Mouse (Mus musculus): ENCODE results near the gene Nlgn2. TPM values are rescaled to one million over a fixed set of nuclear protein-coding genes. Genes with fewer than 3 reads are reported as not detected.

Gene Nlgn2
- polyA plus RNA-seq, 1 experiment from 2014 or later = 2.7 TPM

DNA sequence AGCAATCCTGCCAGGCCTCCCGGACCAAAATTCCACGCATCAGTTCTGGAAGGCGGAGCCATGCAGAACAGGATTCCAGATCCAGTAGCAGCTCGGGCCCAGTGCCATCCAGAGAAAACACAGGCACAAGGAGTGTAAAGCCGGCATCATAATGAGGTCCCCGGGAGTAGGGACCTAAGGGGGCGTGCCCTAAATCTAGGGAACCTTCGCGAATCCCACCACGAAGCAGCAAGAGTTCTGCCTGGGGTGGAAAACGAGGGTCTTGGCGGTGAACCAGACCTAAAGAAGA lies 33.0 kb downstream of the Nlgn2 start:
- H3K9me3 ChIP-seq (ENCODE audit: control insufficient read depth, low read length) = no peaks in the 10 kb centered on the region
- H3K27ac ChIP-seq (replicated peaks) = peak overlapping the region; percentile 78

DNA sequence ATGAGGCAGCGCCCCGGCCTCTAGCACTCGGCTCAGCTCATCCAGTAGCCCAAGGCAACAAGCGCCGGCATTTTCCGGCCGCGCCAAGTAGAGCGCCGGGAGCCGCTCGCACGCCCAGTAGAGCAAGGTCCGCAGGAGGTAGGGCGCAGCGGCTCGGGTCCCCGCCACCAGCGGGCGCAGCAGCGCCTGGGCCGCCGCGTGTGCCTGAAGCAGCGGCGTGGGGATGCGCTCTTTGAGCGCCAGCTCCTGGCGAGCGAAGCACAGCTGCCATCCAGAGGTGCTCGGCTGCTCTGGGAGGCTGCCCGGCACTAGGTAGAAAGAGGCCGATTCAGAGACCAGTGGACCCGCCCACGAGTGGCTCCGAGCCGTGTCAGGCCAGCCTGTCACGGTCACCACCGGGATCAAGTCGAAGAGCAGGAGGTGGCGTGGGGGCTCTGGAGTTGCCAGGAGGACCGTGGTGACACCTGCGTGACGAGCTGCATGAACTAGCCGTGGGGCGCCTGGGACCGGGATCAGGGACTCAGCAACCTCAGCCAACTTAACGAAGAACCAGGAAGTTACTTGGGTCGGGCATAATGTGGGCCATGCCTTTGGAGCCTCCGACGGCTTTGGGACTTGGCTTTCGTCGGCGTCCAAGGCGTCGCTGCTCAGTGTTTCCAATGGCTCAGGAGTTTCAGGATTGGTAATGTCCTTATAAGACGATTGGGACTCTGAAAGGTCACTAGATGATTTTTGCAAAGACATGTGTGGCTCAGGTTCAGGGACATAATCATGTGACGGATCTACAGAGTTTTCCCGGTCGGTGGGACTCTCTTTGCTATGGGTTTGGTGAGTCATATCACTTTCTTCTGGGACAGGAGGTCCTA lies 33.6 kb downstream of the Nlgn2 start:
- Histone ChIP-seq H3K4me2 (replicated peaks; ENCODE audit: low read depth) (peak overlapping the region; percentile 73), H3K36me3 (ENCODE audit: control insufficient read depth, insufficient read depth, low read length) (no peaks in the 10 kb centered on the region), H3K27ac (replicated peaks) (peak overlapping the region; percentile 78), H3K27me3 (ENCODE audit: control insufficient read depth, insufficient read depth, low read length) (no peaks in the 10 kb centered on the region), H3K4me1 (replicated peaks; ENCODE audit: control insufficient read depth, insufficient read depth) (peaks cover 4% of the 10 kb centered on the region), H3K9me3 (ENCODE audit: control insufficient read depth, low read length) (no peaks in the 10 kb centered on the region), H3K4me3 (ENCODE audit: low read depth, low read length) (peak overlapping the region; percentile 55), H3K9ac (ENCODE audit: low read length) (peak overlapping the region; percentile 67)
- TF ChIP-seq CTCF (IDR thresholded peaks at IDR 0.05; ENCODE audit: low read depth) (peak; percentile 83), EP300 (optimal IDR thresholded peaks at IDR 0.05) (no peak)
- WGBS = 1% methylated on average over 60 of the region's 60 CpGs
- peak; percentile 74 for ATAC-seq (ENCODE audit: low FRiP score, low TSS enrichment)
- peak; percentile 86 for DNase-seq (ENCODE audit: low spot score)

More for the DNA sequence above, 33.0 kb downstream of the Nlgn2 start:
- Histone ChIP-seq H3K9ac (ENCODE audit: low read length) (peak overlapping the region; percentile 67), H3K36me3 (ENCODE audit: control insufficient read depth, insufficient read depth, low read length) (no peaks in the 10 kb centered on the region), H3K4me3 (ENCODE audit: low read depth, low read length) (peak overlapping the region; percentile 55), H3K27me3 (ENCODE audit: control insufficient read depth, insufficient read depth, low read length) (no peaks in the 10 kb centered on the region), H3K4me2 (replicated peaks; ENCODE audit: low read depth) (peak overlapping the region; percentile 73), H3K4me1 (replicated peaks; ENCODE audit: control insufficient read depth, insufficient read depth) (peaks cover 4% of the 10 kb centered on the region)
- WGBS = 10% methylated on average over 12 of the region's 12 CpGs
- DNase-seq (ENCODE audit: low spot score) (peak; percentile 59), ATAC-seq (ENCODE audit: low FRiP score, low TSS enrichment) (no peak)
- no peak for TF ChIP-seq CTCF (IDR thresholded peaks at IDR 0.05; ENCODE audit: low read depth)
- TF ChIP-seq EP300 (optimal IDR thresholded peaks at IDR 0.05) = no peak

- peak overlapping the region; percentile 67 for H3K9ac ChIP-seq (ENCODE audit: low read length)
- H3K4me2 ChIP-seq (replicated peaks; ENCODE audit: low read depth) = peak overlapping the region; percentile 73
- peak overlapping the region; percentile 55 for H3K4me3 ChIP-seq (ENCODE audit: low read depth, low read length)
- no peak overlapping the region; the same call in 1 of the 2 replicates for H3K27ac ChIP-seq (replicated peaks)
- peak; percentile 29 for DNase-seq (ENCODE audit: low spot score)
- H3K27me3 ChIP-seq (ENCODE audit: control insufficient read depth, insufficient read depth, low read length) = no peaks in the 10 kb centered on the region
- TF ChIP-seq CTCF (IDR thresholded peaks at IDR 0.05; ENCODE audit: low read depth) (no peak), EP300 (optimal IDR thresholded peaks at IDR 0.05) (no peak)
- H3K4me1 ChIP-seq (replicated peaks; ENCODE audit: control insufficient read depth, insufficient read depth) = peaks cover 4% of the 10 kb centered on the region
- ATAC-seq (ENCODE audit: low FRiP score, low TSS enrichment) = peak; percentile 5
- 4% methylated on average over 12 of the region's 12 CpGs for WGBS
- no peaks in the 10 kb centered on the region for H3K36me3 ChIP-seq (ENCODE audit: control insufficient read depth, insufficient read depth, low read length)
- no peaks in the 10 kb centered on the region for H3K9me3 ChIP-seq (ENCODE audit: control insufficient read depth, low read length)
Observed at GRCm38 (mm10) chr11:69803328-69803727, 34.3 kb downstream of the Nlgn2 start.

DNA sequence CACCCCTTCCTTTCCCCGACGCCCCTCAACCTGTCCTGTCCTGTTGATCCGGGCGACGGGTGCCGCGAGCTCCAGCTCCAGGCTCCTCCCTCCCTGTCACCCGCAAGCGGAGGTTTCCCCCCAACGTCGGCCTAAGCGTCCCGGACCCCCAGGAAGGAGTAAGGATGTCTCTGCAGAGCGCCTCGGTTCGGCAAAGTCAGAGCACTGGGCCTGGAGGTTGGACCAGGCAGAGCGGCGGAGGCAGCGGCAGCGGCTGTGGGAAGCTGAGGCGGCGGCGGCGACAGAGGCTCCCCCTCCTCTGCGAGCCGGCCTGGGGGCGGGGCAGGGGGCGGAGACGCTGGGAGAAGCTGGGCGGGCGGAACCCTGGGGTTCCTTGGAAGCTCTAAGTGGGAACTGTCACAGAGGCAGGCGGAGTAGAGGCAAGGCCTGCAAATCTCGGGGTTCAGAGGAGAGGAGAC lies 34.9 kb downstream of the Nlgn2 start:
- no peak overlapping the region for H3K27ac ChIP-seq (replicated peaks)
- H3K9me3 ChIP-seq (ENCODE audit: control insufficient read depth, low read length) = no peaks in the 10 kb centered on the region
- no peaks in the 10 kb centered on the region for H3K36me3 ChIP-seq (ENCODE audit: control insufficient read depth, insufficient read depth, low read length)
- H3K4me1 ChIP-seq (replicated peaks; ENCODE audit: control insufficient read depth, insufficient read depth) = peaks cover 4% of the 10 kb centered on the region
- H3K9ac ChIP-seq (ENCODE audit: low read length) = peak overlapping the region; percentile 67
- peak; percentile 89 for DNase-seq (ENCODE audit: low spot score)
- peak; percentile 30; the same call in 1 of the 2 replicates for ATAC-seq (ENCODE audit: low FRiP score, low TSS enrichment)
- peak overlapping the region; percentile 55 for H3K4me3 ChIP-seq (ENCODE audit: low read depth, low read length)
- WGBS = under 1% methylated on average over 28 of the region's 33 CpGs
- peak overlapping the region; percentile 73 for H3K4me2 ChIP-seq (replicated peaks; ENCODE audit: low read depth)
- no peaks in the 10 kb centered on the region for H3K27me3 ChIP-seq (ENCODE audit: control insufficient read depth, insufficient read depth, low read length)
- TF ChIP-seq EP300 (optimal IDR thresholded peaks at IDR 0.05) = no peak
- TF ChIP-seq CTCF (IDR thresholded peaks at IDR 0.05; ENCODE audit: low read depth) = 0 out of 2 replicates have a peak, but pooled peaks have one; percentile 5

DNA sequence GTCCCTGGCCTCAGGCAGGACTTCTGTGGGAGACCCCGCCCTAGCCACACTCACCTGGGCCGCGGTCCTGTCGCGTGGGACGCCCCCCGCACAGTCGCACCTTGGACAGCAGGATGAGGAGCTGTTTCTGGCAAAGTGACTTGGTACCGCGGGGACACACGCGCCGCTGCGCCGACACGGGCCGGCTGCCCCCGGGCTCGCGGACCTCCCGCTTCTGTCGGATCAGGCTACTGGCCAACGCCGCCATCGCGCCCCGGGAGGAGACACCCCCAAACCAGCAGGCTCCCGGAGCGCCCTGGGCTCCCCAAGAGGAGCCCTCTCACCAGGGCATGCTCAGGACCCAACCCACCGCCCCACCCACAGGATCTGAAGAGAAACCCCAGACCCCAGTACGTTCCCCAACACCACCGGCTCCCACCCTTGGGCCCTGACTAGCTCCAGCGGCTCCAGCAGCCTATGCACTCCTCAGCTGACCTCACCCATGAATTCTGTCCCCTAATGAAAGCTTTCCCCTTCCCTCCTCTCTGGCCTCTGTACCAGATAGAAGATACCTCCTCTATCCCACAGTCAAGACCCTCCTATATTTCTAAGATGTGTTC lies 36.1 kb downstream of the Nlgn2 start, which contains the start of gene Fgf11:
Gene Fgf11 (minus strand): TSS at position 479 of the 599 bp plus-strand sequence.
- Histone ChIP-seq H3K9ac (ENCODE audit: low read length) (peak within 1 kb of the TSS; percentile 67), H3K36me3 (ENCODE audit: control insufficient read depth, insufficient read depth, low read length) (no peaks in the 10 kb centered on the region), H3K9me3 (ENCODE audit: control insufficient read depth, low read length) (no peaks in the 10 kb centered on the region), H3K27ac (replicated peaks) (peak within 1 kb of the TSS; percentile 9; the same call in 1 of the 2 replicates), H3K4me3 (ENCODE audit: low read depth, low read length) (peak within 1 kb of the TSS; percentile 55), H3K27me3 (ENCODE audit: control insufficient read depth, insufficient read depth, low read length) (no peaks in the 10 kb centered on the region), H3K4me1 (replicated peaks; ENCODE audit: control insufficient read depth, insufficient read depth) (peaks cover 4% of the 10 kb centered on the region), H3K4me2 (replicated peaks; ENCODE audit: low read depth) (peak within 1 kb of the TSS; percentile 73)
- no peak for ATAC-seq (ENCODE audit: low FRiP score, low TSS enrichment)
- TF ChIP-seq EP300 (optimal IDR thresholded peaks at IDR 0.05) (no peak), CTCF (IDR thresholded peaks at IDR 0.05; ENCODE audit: low read depth) (no peak)
- DNase-seq (ENCODE audit: low spot score) = peak; percentile 41
- WGBS = 1% methylated on average over 29 of the region's 33 CpGs
